Mouse (Mus musculus): Measurements from ENCODE around the gene Tomm20.
"Not testable (repeated sequence)": the region's sequence is repeated elsewhere in the genome, so short reads cannot be mapped to it uniquely, and the experiment has no call there.

DNA sequence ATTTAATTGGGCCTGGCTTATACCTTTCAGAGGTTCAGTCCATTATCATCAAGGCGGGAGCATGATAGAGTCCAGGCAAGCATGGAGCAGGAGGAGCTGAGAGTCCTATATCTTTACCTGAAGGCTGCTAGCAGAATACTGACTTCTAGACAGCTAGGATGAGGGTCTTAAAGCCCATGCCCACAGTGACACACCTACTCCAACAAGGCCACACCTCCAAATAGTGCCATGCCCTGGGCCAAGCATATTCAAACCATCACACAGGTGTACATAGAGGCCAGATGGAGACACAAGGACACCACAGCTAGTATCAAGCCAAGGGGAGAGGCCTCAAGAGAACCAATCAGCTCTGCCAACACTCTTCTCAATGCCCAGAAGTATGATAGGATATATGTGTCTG is 63.1 kb downstream of the Tomm20 start:
- TF ChIP-seq CTCF (IDR thresholded peaks at IDR 0.05; ENCODE audit: borderline replicate concordance, control insufficient read depth, extremely low read depth, insufficient read depth, low read length, poor library complexity); POLR2A (IDR thresholded peaks at IDR 0.05; ENCODE audit: control insufficient read depth, extremely low read depth, insufficient read depth, low read length, poor library complexity): not testable (repeated sequence)
